Mouse (Mus musculus) megakaryocyte, embryonic 14.5 days (primary cell): Measurements from ENCODE around the gene Vps54.

Experiments
- FLI1 ChIP-seq: IDR thresholded peaks from 2 replicates; pipeline ENCODE4 v1.6.1; 2012; ENCODE audit warnings: low read length, inconsistent platforms, mixed read lengths
- GATA1 ChIP-seq: IDR thresholded peaks from 3 replicates; pipeline ENCODE4 v1.6.1; 2012; ENCODE audit warnings: mixed read lengths, low read length, inconsistent platforms, borderline replicate concordance

DNA sequence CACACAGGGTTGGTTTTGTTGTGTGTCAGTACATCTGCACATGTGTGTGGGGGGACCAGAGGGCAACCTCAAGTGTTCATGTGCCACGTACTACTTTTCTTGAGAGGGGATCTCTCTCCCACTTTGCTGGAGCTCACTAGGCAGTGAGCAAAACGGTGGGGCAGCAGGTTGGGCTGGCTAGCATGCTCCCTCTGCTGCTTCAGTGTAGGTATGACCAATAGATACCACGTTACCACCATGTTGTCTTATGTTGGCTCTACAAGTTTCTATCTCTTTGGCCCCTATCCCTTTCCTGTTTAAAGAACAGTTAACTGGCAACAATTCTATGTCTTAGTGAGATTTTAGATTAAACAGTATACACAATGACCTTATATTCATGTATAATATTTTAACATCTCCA lies 83.3 kb downstream of the Vps54 start:
- TF ChIP-seq GATA1 (no peak), FLI1 (no peak)
